Mouse (Mus musculus) macrophage (primary cell): ENCODE measurements around the gene Mc1r. TPM values are rescaled to one million over a fixed set of nuclear protein-coding genes. Genes with fewer than 3 reads are reported as not detected.
"Not testable (repeated sequence)": the region's sequence is repeated elsewhere in the genome, so short reads cannot be mapped to it uniquely, and the experiment has no call there.

Source experiments
- H3K27ac ChIP-seq: fragments of 350-480 bp; formaldehyde crosslinking; 2 replicates; pipeline ENCODE4 v1.9.0; 2021
- H3K36me3 ChIP-seq: fragments of 350-480 bp; formaldehyde crosslinking; 2 replicates; pipeline ENCODE4 v1.9.0; 2021; ENCODE audit errors: inconsistent target
- H3K4me3 ChIP-seq: fragments of 350-480 bp; formaldehyde crosslinking; 2 replicates; pipeline ENCODE4 v1.9.0; 2021; ENCODE audit errors: inconsistent target
- H3K79me2 ChIP-seq: fragments of 350-480 bp; formaldehyde crosslinking; 2 replicates; pipeline ENCODE4 v1.9.0; 2021; ENCODE audit errors: inconsistent target
- WGBS: methylation state at CpG from one replicate; pipeline ENCODE4 v1.1.7; 2026; ENCODE audit warnings: inconsistent platforms; ENCODE audit not compliant: missing documents; 5-methylcytosine and 5-hydroxymethylcytosine counted together
- polyA plus RNA-seq: library from polyadenylated mRNA; stranded (reverse); fragments of 250-400 nt; gene quantifications from 3 replicates; pipeline ENCODE4 v1.2.4, GENCODE M21; 2018; ENCODE audit warnings: inconsistent platforms

Mc1r gene
- polyA plus RNA-seq, 1 experiment from 2014 or later = not detected

DNA sequence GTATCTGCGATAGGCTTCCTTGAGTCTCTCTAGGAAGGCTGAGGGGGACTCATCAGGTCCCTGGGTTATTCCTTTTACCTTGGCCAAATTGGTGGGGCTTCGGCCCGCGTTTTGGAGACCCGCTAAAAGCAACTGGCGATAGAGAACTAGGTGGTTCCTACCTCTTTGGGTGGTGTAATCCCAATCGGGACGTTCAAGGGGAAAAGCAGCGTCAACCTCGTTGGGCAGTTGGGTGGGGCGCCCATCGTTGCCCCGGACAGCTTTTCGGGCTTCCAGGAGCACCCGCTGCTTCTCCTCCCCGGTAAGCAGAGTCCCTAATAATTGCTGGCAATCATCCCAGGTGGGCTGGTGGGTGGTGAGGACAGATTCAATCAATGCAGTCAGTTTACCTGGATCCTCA lies 25.5 kb downstream of the Mc1r start:
- Histone ChIP-seq H3K27ac (no peak overlapping the region), H3K4me3 (no peak overlapping the region), H3K79me2 (no peaks in the 10 kb centered on the region), H3K36me3 (no peaks in the 10 kb centered on the region)
- 98% methylated on average over 9 of the region's 16 CpGs for WGBS

DNA sequence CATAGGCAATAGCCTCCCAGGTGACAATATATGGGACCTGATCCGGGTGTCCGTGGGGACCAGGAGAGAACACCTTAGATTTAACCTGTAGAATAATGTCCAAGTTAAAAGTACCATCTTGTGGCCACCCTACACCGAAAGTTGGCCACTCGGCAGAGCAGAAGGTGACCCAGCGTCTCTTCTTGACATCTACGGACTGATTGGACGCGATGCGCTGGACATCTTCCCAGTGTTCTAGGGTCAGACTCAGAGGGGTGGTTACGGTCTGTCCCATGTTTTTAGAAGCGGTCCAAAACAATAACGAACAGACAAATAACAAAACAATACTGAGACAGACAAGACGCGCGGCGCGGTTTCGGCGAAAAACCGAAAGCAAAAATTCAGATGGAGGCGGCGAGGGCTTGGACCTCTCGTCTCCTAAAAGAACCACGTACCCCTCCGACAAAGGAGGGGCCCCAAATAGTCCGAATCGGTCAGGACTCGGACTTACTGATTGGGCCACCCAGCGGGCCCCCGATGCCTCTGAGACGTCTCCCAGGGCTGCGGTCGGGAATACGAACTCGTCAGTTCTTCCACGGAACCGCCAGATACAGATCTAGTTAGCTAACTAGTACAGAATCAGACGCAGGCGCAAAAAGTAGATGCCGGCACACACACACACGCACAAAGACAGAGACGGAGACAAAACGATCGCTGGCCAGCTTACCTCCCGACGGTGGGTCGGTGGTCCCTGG lies 26.5 kb downstream of the Mc1r start:
- H3K79me2 ChIP-seq, H3K27ac ChIP-seq, H3K36me3 ChIP-seq, H3K4me3 ChIP-seq: not testable (repeated sequence)
- WGBS = 95% methylated on average over 23 of the region's 47 CpGs

DNA sequence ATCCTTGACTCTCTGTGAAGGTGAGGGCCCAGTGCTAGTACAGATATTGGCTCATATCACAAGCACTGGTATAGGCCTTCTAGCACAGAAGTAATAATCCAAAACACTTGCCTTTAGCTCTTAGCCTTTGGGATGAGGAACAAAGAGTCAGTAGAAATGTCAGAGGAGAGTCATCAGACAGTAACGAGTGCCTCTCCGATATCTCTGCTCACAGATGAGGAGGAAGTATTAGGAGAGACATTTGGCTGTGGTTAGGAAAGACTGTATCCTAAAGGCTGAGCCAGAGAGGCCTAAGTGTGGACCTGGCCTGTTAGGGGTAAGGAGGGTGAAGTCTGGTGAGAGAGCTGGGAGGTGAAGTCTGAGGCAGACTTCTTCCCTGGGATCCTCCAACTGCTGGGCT lies 34.9 kb downstream of the Mc1r start:
- no peak overlapping the region for H3K4me3 ChIP-seq
- H3K36me3 ChIP-seq = no peaks in the 10 kb centered on the region
- no peaks in the 10 kb centered on the region; the same call in 1 of the 2 replicates for H3K79me2 ChIP-seq
- WGBS = 58% methylated on average over 2 of the region's 2 CpGs
- H3K27ac ChIP-seq = no peak overlapping the region

DNA sequence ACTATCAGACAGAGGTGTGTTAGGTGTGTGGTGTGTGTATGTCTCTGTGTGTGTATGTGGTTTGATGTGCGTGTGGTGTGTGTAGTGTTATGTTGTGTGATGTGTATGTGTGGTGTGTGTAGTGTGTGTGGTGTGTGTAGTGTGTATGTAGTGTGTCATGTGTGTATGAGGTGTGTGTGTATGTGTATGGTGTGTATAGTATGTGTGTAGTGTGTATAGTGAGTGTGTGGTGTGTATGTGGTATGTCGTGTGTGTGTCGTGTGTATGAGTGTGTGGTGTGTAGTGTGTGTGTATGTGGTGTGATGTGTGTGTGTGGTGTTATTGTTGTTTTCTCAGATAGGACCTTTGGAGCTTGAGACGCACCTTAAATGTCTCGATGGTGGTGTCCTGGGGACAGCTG lies 35.4 kb downstream of the Mc1r start:
- WGBS = 93% methylated on average over 5 of the region's 5 CpGs
- Histone ChIP-seq H3K36me3 (no peaks in the 10 kb centered on the region), H3K4me3 (no peak overlapping the region), H3K79me2 (no peaks in the 10 kb centered on the region; the same call in 1 of the 2 replicates), H3K27ac (no peak overlapping the region)

DNA sequence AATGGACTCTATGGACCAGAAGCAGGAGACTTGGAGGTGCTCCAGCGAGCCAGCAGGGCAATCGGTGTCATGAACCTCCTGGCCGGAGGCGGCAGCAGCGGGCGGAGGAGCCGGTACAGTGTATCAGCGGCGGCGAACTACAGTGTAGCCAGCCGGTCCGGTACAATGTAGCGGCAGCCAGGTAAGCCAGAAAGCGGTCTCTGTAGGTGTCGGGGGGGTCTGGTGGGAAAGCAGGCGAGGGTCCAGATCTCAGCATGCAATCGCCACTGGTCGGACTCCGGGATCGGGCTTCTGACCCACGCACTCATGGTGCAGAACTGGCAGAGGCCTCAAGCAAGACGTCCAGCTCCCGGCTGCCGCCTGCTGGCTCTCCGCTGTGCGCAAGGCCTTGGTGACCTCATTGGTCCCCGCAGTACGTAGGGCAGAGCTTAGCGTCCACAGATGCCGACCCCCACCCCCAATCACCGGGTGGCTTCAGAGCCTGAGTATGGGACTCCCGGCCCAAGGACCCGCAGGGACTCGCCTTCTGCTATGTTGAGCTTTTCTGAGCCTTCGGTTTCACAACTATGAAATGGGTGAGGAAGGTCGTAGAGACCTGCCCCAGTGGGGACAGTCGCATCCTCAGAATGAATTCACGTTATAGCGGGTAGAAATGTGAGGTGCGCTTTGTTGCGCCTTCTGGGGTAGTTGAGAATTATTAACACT lies 36.1 kb downstream of the Mc1r start:
- H3K79me2 ChIP-seq = no peaks in the 10 kb centered on the region; the same call in 1 of the 2 replicates
- peak overlapping the region; percentile 73 for H3K4me3 ChIP-seq
- 1% methylated on average over 40 of the region's 41 CpGs for WGBS
- H3K27ac ChIP-seq = peak overlapping the region; percentile 73
- H3K36me3 ChIP-seq = no peaks in the 10 kb centered on the region

DNA sequence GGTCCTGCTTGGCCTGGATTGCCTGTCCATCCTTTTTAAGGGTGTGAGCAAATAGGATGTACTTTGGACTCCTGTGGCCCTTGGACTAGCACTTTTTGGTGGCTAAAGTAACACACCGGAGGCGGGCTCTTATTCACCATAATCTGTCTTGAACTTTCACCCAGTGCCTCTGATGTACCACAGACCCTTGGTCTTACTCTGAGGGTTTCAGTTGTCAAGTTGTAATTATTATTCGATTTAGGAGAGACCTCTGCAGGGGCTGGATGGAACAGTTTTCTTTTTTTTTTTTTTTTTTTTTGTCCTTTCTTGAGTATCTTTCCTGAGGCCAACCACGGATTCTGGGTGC lies 36.6 kb downstream of the Mc1r start:
- WGBS = 0% methylated on average over 3 of the region's 4 CpGs
- H3K79me2 ChIP-seq = no peaks in the 10 kb centered on the region; the same call in 1 of the 2 replicates
- peak overlapping the region; percentile 73 for H3K27ac ChIP-seq
- peak overlapping the region; percentile 73 for H3K4me3 ChIP-seq
- H3K36me3 ChIP-seq = no peaks in the 10 kb centered on the region

DNA sequence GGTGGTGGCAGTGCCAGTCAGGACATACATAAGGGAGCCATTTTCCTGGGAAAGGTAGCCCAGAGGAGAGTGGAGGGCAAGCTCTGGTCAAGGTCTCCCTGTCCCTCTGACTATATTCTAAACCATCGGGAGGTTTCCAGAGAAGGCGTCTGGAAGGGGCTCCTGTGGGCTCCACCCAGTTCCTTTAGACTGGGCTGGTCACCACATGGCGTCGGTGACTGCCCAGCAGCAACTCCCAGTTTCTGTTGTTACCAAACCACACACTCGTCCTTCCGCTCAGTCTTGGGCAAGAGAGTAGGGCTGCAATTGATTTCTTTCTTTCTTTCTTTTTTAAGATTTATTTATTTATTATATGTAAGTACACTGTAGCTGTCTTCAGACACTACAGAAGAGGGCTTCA lies 37.2 kb downstream of the Mc1r start:
- Histone ChIP-seq H3K79me2 (no peaks in the 10 kb centered on the region; the same call in 1 of the 2 replicates), H3K36me3 (no peaks in the 10 kb centered on the region), H3K4me3 (peak overlapping the region; percentile 73), H3K27ac (peak overlapping the region; percentile 73)
- 17% methylated on average over 6 of the region's 6 CpGs for WGBS

DNA sequence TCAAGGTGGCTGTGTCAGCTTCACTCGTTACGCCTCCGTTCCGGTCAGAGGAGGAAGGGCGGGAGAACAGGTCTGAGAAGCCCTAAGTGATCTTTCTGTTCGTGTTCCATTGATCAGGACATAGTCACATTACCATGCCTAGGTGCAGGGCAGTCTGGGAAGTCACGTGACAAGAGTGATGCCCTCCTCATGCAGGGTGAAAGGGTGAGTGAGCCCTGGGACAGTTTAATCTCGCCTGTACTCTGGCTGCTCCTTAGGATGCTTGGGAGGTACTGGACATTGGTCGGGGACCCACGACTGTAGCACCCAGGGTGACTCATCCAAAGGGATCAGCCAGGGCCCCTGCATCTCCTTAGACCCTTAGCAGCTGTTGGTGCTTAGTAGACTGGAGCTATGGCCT lies 39.1 kb downstream of the Mc1r start:
- Histone ChIP-seq H3K4me3 (no peak overlapping the region), H3K36me3 (no peaks in the 10 kb centered on the region), H3K27ac (no peak overlapping the region), H3K79me2 (no peaks in the 10 kb centered on the region; the same call in 1 of the 2 replicates)
- 95% methylated on average over 9 of the region's 10 CpGs for WGBS

DNA sequence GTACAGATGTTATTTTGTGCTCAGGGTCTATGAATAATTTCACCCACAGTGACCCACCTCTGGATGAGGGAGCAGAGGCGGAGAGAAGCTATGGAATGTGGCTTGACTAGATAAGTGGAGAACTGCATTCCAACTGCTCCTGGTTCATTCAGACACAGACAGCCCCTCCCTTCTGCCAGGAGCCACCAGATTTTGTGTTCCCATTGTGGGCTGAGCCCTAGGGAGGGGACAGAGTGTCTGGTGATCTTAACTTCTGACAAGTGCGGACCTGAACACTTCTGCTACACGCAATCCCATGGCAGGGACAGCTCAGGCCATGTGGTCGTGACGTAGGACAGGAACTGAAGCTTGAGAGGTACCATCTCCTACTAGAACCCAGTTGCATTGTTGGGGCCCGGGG lies 39.9 kb downstream of the Mc1r start:
- H3K79me2 ChIP-seq = no peaks in the 10 kb centered on the region; the same call in 1 of the 2 replicates
- H3K27ac ChIP-seq = no peak overlapping the region
- H3K4me3 ChIP-seq = no peak overlapping the region
- no peaks in the 10 kb centered on the region for H3K36me3 ChIP-seq
- WGBS = 90% methylated on average over 6 of the region's 6 CpGs

DNA sequence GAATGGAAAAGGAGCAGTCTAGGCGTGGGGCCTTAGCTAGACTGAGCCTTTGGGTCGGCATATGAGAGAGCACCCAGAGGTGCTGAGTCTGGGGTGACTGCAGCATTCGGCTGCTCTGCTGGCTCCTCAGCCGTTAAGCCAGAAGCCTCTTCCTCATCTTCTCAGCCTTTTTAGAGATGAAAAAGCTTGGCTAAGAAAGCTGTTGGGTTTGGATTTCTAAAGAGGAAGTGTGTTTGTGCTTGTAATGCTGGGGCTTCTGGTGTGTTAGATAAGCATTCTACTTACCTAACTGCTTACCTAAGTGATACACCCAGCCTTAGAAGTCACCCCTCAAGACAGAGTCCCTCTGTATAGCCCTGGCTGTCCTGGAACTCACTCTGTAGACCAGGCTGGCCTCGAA lies 43.9 kb downstream of the Mc1r start:
- Histone ChIP-seq H3K79me2 (no peaks in the 10 kb centered on the region; the same call in 1 of the 2 replicates), H3K4me3 (no peak overlapping the region), H3K36me3 (peaks cover 25% of the 10 kb centered on the region; the same call in 1 of the 2 replicates), H3K27ac (peak overlapping the region; percentile 36; the same call in 1 of the 2 replicates)
- WGBS = 12% methylated on average over 5 of the region's 5 CpGs

DNA sequence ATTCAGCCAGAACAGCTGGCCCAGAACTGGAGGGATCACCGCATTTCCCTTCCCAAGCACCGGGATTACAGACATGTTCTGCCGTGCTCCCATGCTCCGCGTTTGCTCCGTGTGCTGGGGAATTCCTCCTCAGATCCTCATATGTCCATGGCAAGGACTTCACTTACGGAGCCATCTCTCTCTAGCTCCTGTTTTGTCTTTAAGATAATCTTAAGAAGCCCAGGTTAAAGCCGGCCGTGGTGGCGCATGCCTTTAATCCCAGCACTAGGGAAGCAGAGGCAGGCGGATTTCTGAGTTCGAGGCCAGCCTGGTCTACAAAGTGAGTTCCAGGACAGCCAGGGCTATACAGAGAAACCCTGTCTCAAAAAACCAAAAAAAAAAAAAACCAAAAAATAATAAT lies 44.8 kb downstream of the Mc1r start:
- not testable (repeated sequence) for H3K79me2 ChIP-seq, H3K27ac ChIP-seq, H3K4me3 ChIP-seq
- peaks cover 25% of the 10 kb centered on the region; the same call in 1 of the 2 replicates for H3K36me3 ChIP-seq
- WGBS = 94% methylated on average over 10 of the region's 12 CpGs

DNA sequence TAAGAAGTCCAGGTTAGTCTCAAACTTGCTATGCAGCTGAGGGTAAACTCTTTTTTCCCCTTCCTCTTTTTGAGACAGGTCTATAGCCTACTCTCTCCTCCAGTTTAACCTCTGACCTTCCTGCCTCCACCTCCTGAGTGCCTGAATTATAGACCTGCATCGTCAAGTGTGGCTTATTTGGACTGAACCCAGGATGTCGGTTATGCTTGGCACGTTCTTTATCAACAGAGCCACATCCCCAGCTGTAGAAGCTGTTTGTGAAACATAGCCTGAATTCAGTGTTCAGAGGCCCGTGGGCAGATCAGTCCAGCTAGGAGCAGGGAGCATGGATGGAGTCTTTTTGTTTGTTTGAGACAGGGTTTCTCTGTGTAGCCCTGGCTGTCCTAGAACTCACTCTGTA lies 45.2 kb downstream of the Mc1r start:
- WGBS = 50% methylated on average over 4 of the region's 4 CpGs
- H3K36me3 ChIP-seq = peaks cover 25% of the 10 kb centered on the region; the same call in 1 of the 2 replicates
- H3K79me2 ChIP-seq = no peaks in the 10 kb centered on the region
- no peak overlapping the region for H3K4me3 ChIP-seq
- H3K27ac ChIP-seq = no peak overlapping the region

DNA sequence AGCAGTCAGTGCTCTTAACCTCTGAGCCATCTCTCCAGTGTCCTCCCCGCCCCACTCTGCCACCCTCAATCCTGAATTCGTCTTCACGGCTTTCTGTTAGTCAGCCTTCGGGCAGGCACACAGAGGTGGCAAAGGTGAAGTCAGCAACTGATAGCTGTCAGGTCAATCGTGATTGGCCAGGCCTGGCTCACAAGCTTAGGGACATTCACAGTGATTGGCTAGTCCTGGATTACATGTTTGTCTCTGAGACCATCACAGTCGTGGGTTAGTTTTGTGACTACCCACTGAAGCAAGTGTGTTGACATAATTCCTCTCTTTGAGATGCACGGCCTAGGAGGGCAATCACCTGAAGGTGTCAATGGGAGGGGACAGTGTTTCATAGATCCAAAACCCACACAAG lies 46.4 kb downstream of the Mc1r start:
- Histone ChIP-seq H3K27ac (no peak overlapping the region), H3K4me3 (no peak overlapping the region), H3K79me2 (no peaks in the 10 kb centered on the region), H3K36me3 (peaks cover 34% of the 10 kb centered on the region; the same call in 1 of the 2 replicates)
- WGBS = 78% methylated on average over 7 of the region's 7 CpGs

DNA sequence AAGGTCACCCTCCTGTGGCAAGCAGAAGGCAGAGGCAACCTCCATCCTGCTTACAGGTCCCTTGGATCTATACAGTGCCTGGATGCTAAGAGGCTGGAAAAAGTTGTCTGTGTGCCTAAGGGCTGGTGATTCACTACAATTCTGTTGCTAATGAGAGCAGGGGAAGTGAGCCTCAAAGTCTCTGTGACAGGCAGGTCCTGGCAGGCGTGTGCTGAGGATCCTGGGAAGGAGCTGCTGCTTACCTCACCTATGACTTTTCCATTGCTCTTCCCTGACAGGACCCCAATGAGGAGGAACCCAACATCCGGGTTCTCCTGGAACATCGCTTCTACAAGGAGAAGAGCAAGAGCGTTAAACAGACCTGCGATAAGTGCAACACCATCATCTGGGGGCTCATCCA lies 47.0 kb downstream of the Mc1r start:
- H3K4me3 ChIP-seq = no peak overlapping the region
- 94% methylated on average over 5 of the region's 5 CpGs for whole genome bisulfite sequencing
- peaks cover 39% of the 10 kb centered on the region; the same call in 1 of the 2 replicates for H3K36me3 ChIP-seq
- H3K79me2 ChIP-seq = no peaks in the 10 kb centered on the region
- H3K27ac ChIP-seq = no peak overlapping the region

DNA sequence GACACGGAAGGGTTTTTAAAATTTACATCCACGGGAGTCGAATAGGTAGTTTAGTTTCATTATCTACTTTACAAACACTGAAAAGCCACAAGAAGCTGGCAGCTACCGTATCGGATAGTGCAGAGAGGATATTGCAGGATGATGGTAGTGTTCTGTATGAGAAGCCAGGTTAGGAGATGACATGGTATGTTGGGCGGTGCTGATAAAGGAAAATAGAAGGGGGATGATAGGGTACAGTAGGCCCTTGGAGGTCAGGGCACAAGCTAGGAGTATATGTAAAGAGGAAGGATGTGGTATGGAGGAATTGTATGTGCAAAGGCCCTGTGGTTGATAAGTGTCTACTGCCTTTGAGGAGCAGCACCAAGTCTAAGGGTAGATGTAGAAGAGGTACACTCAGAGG lies 47.7 kb downstream of the Mc1r start:
- no peak overlapping the region for H3K4me3 ChIP-seq
- H3K79me2 ChIP-seq = no peaks in the 10 kb centered on the region
- H3K36me3 ChIP-seq = peaks cover 43% of the 10 kb centered on the region; the same call in 1 of the 2 replicates
- WGBS = 90% methylated on average over 6 of the region's 6 CpGs
- no peak overlapping the region for H3K27ac ChIP-seq
